Mouse (Mus musculus): ENCODE measurements around the gene Itpka.

DNA sequence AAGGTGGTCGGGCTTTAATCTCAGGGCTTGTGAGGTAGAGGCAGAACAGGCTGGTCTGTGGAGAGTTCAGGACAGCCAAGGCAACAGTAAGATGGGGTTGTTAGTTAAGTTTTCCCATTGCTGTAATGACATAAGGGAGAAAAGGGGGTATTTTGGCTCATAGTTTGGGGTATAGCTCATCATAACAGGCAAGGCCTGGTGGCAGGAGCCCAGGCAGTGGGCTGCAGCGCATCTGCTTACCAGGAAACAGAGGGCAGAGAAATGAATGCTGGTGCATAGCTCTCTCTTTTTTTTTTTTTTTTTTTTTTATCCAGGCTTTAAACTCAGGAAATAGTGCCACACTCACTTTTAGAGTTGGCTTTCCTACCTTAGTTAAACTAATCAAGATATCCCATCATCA is 39.0 kb upstream of the Itpka start:
- TF ChIP-seq POLR2AphosphoS2 (IDR thresholded peaks at IDR 0.05; ENCODE audit: insufficient read length, low read depth) (no peak), TCF12 (IDR thresholded peaks at IDR 0.05; ENCODE audit: insufficient read depth, poor library complexity, severe bottlenecking) (no peak), POLR2A (IDR thresholded peaks at IDR 0.05; ENCODE audit: insufficient read length, low read depth) (no peak), MYOD1 (IDR thresholded peaks at IDR 0.05; ENCODE audit: control insufficient read depth in 1 of 3, insufficient read length in 2 of 3, low read depth in 2 of 3) (no peak), MAX (IDR thresholded peaks at IDR 0.05; ENCODE audit: low read depth) (no peak)
